Mouse (Mus musculus) cortical plate, adult 2 months (tissue): Measurements from ENCODE around the gene Pcp4.

Source experiments
- CTCF ChIP-seq: fragments of 200-500 bp; IDR thresholded peaks from 2 replicates; pipeline ENCODE4 v1.5.1; 2011; ENCODE audit warnings: mild to moderate bottlenecking, control low read depth, low read length; ENCODE audit not compliant: insufficient read depth; ENCODE audit errors: extremely low read depth
- POLR2A ChIP-seq: fragments of 200-500 bp; IDR thresholded peaks from 2 replicates; pipeline ENCODE4 v1.6.1; 2011; ENCODE audit warnings: mild to moderate bottlenecking, low read length, control low read depth; ENCODE audit not compliant: insufficient read depth; ENCODE audit errors: extremely low read depth

- TF ChIP-seq CTCF, result no peak
- no peak for TF ChIP-seq POLR2A
Observed at GRCm38 (mm10) chr16:96440871-96441270, 26.5 kb upstream of the Pcp4 start.
